Mouse (Mus musculus) bone marrow, adult 2 months (tissue): ENCODE results near the gene Plekhj1. TPM values are rescaled to one million over a fixed set of nuclear protein-coding genes. Genes with fewer than 3 reads are reported as not detected.
"Not testable (repeated sequence)": the region's sequence is repeated elsewhere in the genome, so short reads cannot be mapped to it uniquely, and the experiment has no call there.

Experiments used
- H3K27ac ChIP-seq: fragments of 200-500 bp; 2 replicates; pipeline ENCODE4 v1.5.1; 2012; ENCODE audit warnings: low read depth, mild to moderate bottlenecking, control low read depth, inconsistent platforms, low read length; ENCODE audit not compliant: control insufficient read depth, poor library complexity, insufficient read depth
- H3K4me1 ChIP-seq: fragments of 200-500 bp; 2 replicates; pipeline ENCODE4 v1.6.1; 2011; ENCODE audit warnings: low read length; ENCODE audit not compliant: control insufficient read depth, insufficient read depth
- H3K4me3 ChIP-seq: fragments of 200-500 bp; replicated peaks from 2 replicates; pipeline ENCODE3; 2011; ENCODE audit warnings: mild to moderate bottlenecking, low read depth, low read length, control low read depth; ENCODE audit not compliant: control insufficient read depth
- CTCF ChIP-seq: fragments of 200-500 bp; IDR thresholded peaks from 2 replicates; pipeline ENCODE4 v1.5.1; 2011; ENCODE audit warnings: low read length, control low read depth; ENCODE audit not compliant: control insufficient read depth, insufficient read depth
- POLR2A ChIP-seq: fragments of 200-500 bp; IDR thresholded peaks from 2 replicates; pipeline ENCODE4 v1.6.1; 2011; ENCODE audit warnings: low read depth, mild to moderate bottlenecking, control low read depth, low read length, borderline replicate concordance; ENCODE audit not compliant: control insufficient read depth
- WGBS: fragments of 180-500 bp; shearing (Covaris S2); methylation state at CpG from one replicate; pipeline ENCODE4 v1.1.7; 2018; 5-methylcytosine and 5-hydroxymethylcytosine counted together
- polyA plus RNA-seq: library from polyadenylated mRNA; stranded (reverse); fragments of >200 nt; gene quantifications from 2 replicates; pipeline ENCODE4 v1.2.4, GENCODE M21; 2011; ENCODE audit warnings: low replicate concordance; ENCODE audit not compliant: missing spikeins, insufficient read depth, insufficient read length

Plekhj1 gene
- polyA plus RNA-seq, 1 experiment = 186 TPM

DNA sequence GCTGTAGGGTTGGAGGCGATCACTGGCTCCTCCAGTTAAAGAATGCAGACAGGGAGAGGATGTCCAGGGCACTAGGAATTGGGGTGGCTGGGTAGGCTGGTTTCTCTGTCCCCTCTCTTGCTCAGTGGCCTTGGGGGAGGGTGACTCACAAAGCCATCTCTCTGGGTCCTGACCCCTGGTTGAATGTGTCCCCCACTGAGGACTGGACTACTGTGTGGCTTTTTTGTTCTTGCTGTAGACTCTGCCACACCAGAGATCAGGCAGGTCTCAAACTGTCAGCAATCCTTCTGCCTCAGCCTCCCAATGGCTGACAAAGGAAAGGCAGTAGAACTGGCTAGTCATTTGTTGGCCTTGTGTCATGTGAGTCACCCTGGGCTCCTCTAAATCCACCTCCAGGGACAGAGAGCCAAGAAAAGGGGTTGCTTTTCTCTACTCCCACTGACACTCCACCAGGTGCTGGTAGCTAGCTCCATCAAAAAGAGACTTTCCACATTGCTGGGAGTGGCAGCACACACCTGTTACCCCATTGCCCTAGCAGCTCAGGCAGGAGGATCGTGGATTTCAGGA is 40.0 kb upstream of the Plekhj1 start:
- Histone ChIP-seq H3K4me1 (no peaks in the 10 kb centered on the region), H3K4me3 (no peak overlapping the region), H3K27ac (no peak overlapping the region)
- no peak for TF ChIP-seq POLR2A
- no peak for TF ChIP-seq CTCF
- WGBS = 66% methylated on average over 2 of the region's 2 CpGs

- H3K27ac ChIP-seq = no peak overlapping the region
- H3K4me3 ChIP-seq = no peak overlapping the region
- H3K4me1 ChIP-seq = no peaks in the 10 kb centered on the region
- TF ChIP-seq POLR2A = no peak
- TF ChIP-seq CTCF = no peak
- 74% methylated on average over 2 of the region's 2 CpGs for WGBS
Observed at GRCm38 (mm10) chr10:80837827-80838226, 39.4 kb upstream of the Plekhj1 start.

- TF ChIP-seq POLR2A = no peak
- TF ChIP-seq CTCF = no peak
- 41% methylated on average over 7 of the region's 7 CpGs for WGBS
- Histone ChIP-seq H3K27ac (no peak overlapping the region), H3K4me1 (no peaks in the 10 kb centered on the region), H3K4me3 (no peak overlapping the region)
Observed at GRCm38 (mm10) chr10:80836949-80837379, 38.5 kb upstream of the Plekhj1 start.

DNA sequence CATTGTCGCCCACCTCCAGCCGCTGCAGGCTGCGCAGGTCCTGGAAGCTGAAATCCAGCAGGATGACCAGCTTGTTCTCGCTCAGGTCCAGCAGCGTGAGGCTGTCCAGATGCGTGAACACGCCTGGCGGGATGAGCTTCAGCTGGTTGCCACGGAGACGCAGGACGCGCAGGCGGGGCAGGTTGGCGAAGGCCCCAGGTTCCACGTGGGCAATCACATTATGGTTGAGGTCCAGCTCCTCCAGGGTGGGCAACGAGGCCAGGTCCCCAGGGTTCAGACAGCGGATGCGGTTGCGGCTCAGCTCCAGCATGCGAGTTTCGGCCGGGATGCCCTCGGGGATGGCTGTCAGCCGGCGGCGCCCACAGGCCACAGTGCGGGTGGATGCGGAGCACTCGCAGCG is 37.2 kb upstream of the Plekhj1 start:
- Histone ChIP-seq H3K4me3 (no peak overlapping the region), H3K27ac (no peak overlapping the region), H3K4me1 (no peaks in the 10 kb centered on the region; the same call in 1 of the 2 replicates)
- TF ChIP-seq CTCF (no peak), POLR2A (no peak)
- 71% methylated on average over 30 of the region's 30 CpGs for WGBS

DNA sequence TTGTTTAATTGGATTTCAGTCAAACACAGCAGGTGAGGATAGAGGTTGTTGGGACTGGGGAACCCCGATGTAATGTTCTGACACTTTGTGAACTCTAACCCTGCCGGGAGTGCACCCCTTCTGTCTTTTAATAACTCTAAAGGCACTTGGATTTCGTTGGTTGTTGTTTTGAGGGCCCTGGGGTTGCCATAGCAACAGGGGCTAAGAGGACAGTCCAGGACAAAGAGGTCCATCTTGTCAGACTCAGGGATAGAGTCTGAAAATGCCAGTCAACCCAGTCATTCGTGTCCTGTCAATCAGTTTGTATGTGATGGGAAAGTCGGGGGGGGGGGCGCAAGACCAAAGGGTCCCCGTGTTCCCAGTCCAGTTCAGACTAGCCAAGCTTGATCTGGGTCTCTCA is 34.4 kb upstream of the Plekhj1 start:
- Histone ChIP-seq H3K4me1 (peaks cover 1% of the 10 kb centered on the region), H3K4me3 (no peak overlapping the region), H3K27ac (no peak overlapping the region)
- WGBS = 79% methylated on average over 7 of the region's 7 CpGs
- TF ChIP-seq POLR2A = no peak
- no peak for TF ChIP-seq CTCF

- Histone ChIP-seq H3K27ac (no peak overlapping the region), H3K4me1 (peaks cover 3% of the 10 kb centered on the region), H3K4me3 (no peak overlapping the region)
- TF ChIP-seq CTCF (no peak), POLR2A (no peak)
- WGBS = 12% methylated on average over 9 of the region's 9 CpGs
Observed at GRCm38 (mm10) chr10:80831136-80831535, 32.7 kb upstream of the Plekhj1 start.

DNA sequence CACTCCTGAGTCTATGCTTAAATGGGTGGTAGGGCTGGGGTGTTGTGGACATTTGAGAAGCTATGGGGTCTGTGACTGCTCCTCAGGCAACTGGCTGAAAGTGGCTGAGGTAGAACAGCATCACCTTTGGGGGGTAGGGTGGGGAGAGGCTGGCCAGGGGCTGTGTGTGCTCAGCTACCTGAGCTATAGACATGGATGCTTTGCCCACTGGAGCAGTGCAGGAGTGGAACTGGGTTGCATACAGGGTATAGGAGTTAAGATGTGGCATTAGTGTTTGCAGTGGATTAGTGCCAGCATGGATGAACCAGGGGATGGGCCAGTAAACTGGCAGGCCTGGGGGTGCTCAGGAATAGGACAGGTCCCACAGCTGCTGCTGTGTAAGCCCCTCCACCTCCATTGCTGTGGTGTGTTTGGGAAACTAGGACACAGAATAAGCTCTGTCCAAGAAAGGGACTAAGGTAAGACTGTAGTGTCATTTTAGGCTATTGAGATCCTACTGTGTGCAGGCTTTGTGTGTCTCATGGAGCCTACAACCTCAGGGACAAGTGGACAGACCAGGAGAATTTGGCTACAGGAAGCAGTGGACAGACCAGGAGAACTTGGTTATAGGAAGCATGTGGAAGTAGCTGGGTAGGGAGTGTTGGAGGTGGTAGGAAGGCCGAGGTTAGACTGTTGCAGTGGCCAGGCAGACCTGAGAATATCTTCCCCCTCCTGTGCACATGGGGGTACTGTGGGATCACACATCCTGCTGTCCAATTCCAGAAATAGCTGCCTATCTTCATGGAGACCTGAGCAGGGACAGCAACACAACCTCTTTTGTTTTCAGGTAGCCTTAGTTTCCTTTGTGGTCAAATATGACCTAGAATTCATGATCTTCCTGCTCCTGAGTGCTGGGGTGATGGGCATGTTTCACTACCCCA is 31.2 kb upstream of the Plekhj1 start:
- 62% methylated on average over 1 of the region's 1 CpGs for WGBS
- H3K27ac ChIP-seq = no peak overlapping the region
- peaks cover 5% of the 10 kb centered on the region for H3K4me1 ChIP-seq
- H3K4me3 ChIP-seq = no peak overlapping the region
- TF ChIP-seq POLR2A = no peak
- TF ChIP-seq CTCF = no peak

- not testable (repeated sequence) for H3K27ac ChIP-seq
Observed at GRCm38 (mm10) chr10:80828587-80828986, 30.2 kb upstream of the Plekhj1 start.

DNA sequence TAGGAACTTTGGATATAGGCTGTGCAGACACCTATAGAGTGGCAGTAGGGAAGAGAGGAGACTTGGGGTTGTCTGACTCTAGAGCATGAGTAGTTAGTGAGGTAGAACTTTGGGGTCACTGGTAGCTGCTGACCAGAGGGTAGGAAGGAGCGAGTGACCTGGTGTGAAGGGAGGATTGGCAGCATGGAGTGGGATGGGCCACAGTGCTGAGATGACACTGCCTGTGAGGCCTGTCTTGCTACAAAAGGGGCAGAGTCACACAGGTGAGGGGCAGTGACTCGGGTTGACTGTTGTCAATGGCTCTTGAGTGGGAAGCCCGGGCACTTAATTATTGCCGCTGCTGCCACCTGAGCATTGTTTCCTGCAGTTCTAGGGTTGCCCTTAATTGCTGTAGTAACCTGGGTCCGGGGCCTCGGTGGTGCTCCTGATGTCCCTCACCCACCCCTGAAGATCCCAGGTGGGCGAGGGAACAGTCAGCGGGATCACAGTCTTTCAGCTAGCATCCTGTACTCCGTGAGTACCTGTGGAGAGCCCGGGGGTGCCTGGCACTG is 29.5 kb upstream of the Plekhj1 start:
- WGBS = 50% methylated on average over 10 of the region's 10 CpGs
- Histone ChIP-seq H3K27ac (no peak overlapping the region), H3K4me1 (peaks cover 6% of the 10 kb centered on the region), H3K4me3 (peak overlapping the region; percentile 88)
- TF ChIP-seq POLR2A = no peak
- TF ChIP-seq CTCF = no peak

More at GRCm38 (mm10) chr10:80828587-80828986, 30.2 kb upstream of the Plekhj1 start:
- H3K4me1 ChIP-seq, H3K4me3 ChIP-seq: not testable (repeated sequence)
- WGBS = 76% methylated on average over 9 of the region's 9 CpGs
